Mouse (Mus musculus) gastrocnemius, adult 2 months (tissue): Measurements from ENCODE around the gene Nuak2. TPM values are rescaled to one million over a fixed set of nuclear protein-coding genes. Genes with fewer than 3 reads are reported as not detected.
"Not testable (repeated sequence)": the region's sequence is repeated elsewhere in the genome, so short reads cannot be mapped to it uniquely, and the experiment has no call there.

Experiments
- DNase-seq: peaks from one replicate; pipeline ENCODE4 v3.0.0; 2022
- H3K27ac ChIP-seq: fragments of 200-600 bp; 2 replicates; pipeline ENCODE4 v1.8.1; 2022; ENCODE audit warnings: mild to moderate bottlenecking
- H3K4me3 ChIP-seq: fragments of 200-600 bp; 2 replicates; pipeline ENCODE4 v1.8.1; 2022; ENCODE audit warnings: mild to moderate bottlenecking, moderate library complexity
- CTCF ChIP-seq: fragments of 200-600 bp; IDR thresholded peaks from 2 replicates; pipeline ENCODE4 v1.8.1; 2022; ENCODE audit warnings: antibody characterized with exemption, mild to moderate bottlenecking, moderate library complexity
- intact Hi-C: fragments of 180-260 bp; cut with DNase I; formaldehyde crosslinking; loops from one replicate; pipeline ENCODE4 v1.15.1; 2025
- long read RNA-seq, 2 experiments: library from polyadenylated mRNA; stranded (forward); transcript quantifications; one replicate each; pipeline ENCODE4 v2.0.0; 2021
- total RNA-seq, 2 experiments: library from RNA; stranded (reverse); gene quantifications; 2 replicates each; pipeline ENCODE4 v1.2.3; 2021

Gene Nuak2
- under 1 TPM; 0.38 to 0.98 TPM for total RNA-seq
- long read RNA-seq, experiment 1: 0 reads
- long read RNA-seq, experiment 2: 0 reads

- DNase-seq: peak; percentile 91
- intact Hi-C loops: no loop called here
- Histone ChIP-seq H3K4me3 (peak within 1 kb of the TSS; percentile 79), H3K27ac (peak within 1 kb of the TSS; percentile 86)
- TF ChIP-seq CTCF: no peak
Observed at GRCm38 (mm10) chr1:132315889-132316624, at the start of gene Nuak2. TSS of gene Nuak2 (plus strand) at chr1:132316126.

- peak; percentile 65 for DNase-seq
- intact Hi-C loops: no loop called here
- Histone ChIP-seq H3K4me3 (peak overlapping the region; percentile 30; the same call in 1 of the 2 replicates), H3K27ac (peak overlapping the region; percentile 87)
- no peak for TF ChIP-seq CTCF
Observed at GRCm38 (mm10) chr1:132266791-132267557, 49.0 kb upstream of the Nuak2 start.

GRCm38 (mm10) chr1:132267959-132268358, 48.0 kb upstream of the Nuak2 start:
- no peak for TF ChIP-seq CTCF
- intact Hi-C loops: no loop called here
- Histone ChIP-seq H3K27ac (peak overlapping the region; percentile 87), H3K4me3 (no peak overlapping the region)
- DNase-seq: peak; percentile 67

GRCm38 (mm10) chr1:132268418-132269060, 47.4 kb upstream of the Nuak2 start:
- TF ChIP-seq CTCF: no peak
- intact Hi-C loops: no loop called here
- no peak for DNase-seq
- no peak overlapping the region for H3K4me3 ChIP-seq
- H3K27ac ChIP-seq: peak overlapping the region; percentile 87

GRCm38 (mm10) chr1:132271237-132271636, 44.7 kb upstream of the Nuak2 start:
- H3K4me3 ChIP-seq: no peak overlapping the region
- no peak overlapping the region for H3K27ac ChIP-seq
- no peak for TF ChIP-seq CTCF
- intact Hi-C loops: no loop called here
- DNase-seq: no peak

- intact Hi-C loops: no loop called here
- TF ChIP-seq CTCF: no peak
Observed at GRCm38 (mm10) chr1:132276694-132277093, 39.2 kb upstream of the Nuak2 start.

GRCm38 (mm10) chr1:132277124-132277523, 38.8 kb upstream of the Nuak2 start:
- DNase-seq: no peak
- no peak for TF ChIP-seq CTCF
- intact Hi-C loops: no loop called here

More at GRCm38 (mm10) chr1:132276694-132277093, 39.2 kb upstream of the Nuak2 start:
- Histone ChIP-seq H3K27ac (no peak overlapping the region), H3K4me3 (no peak overlapping the region)
- DNase-seq: no peak

GRCm38 (mm10) chr1:132280636-132281035, 35.3 kb upstream of the Nuak2 start:
- H3K27ac ChIP-seq, H3K4me3 ChIP-seq, DNase-seq, intact Hi-C loops: not testable (repeated sequence)

More at GRCm38 (mm10) chr1:132277124-132277523, 38.8 kb upstream of the Nuak2 start:
- no peak overlapping the region for H3K27ac ChIP-seq
- H3K4me3 ChIP-seq: no peak overlapping the region

GRCm38 (mm10) chr1:132281523-132282176, 34.3 kb upstream of the Nuak2 start:
- DNase-seq: no peak
- H3K27ac ChIP-seq: no peak overlapping the region
- no peak overlapping the region for H3K4me3 ChIP-seq
- intact Hi-C loops: no loop called here
- no peak for TF ChIP-seq CTCF

- H3K4me3 ChIP-seq: no peak overlapping the region
- intact Hi-C loops: no loop called here
- no peak for TF ChIP-seq CTCF
- H3K27ac ChIP-seq: no peak overlapping the region
- DNase-seq: no peak
Observed at GRCm38 (mm10) chr1:132282177-132282536, 33.8 kb upstream of the Nuak2 start.

GRCm38 (mm10) chr1:132283018-132283417, 32.9 kb upstream of the Nuak2 start:
- Histone ChIP-seq H3K4me3 (no peak overlapping the region), H3K27ac (no peak overlapping the region)
- intact Hi-C loops: no loop called here
- no peak for DNase-seq
- no peak for TF ChIP-seq CTCF

GRCm38 (mm10) chr1:132286735-132287134, 29.2 kb upstream of the Nuak2 start:
- no peak for TF ChIP-seq CTCF
- intact Hi-C loops: no loop called here
- H3K4me3 ChIP-seq: no peak overlapping the region
- no peak overlapping the region for H3K27ac ChIP-seq
- DNase-seq: no peak
